Mouse (Mus musculus) 3134 (cell line): ENCODE data around the gene Atp5g1.
"Not testable (repeated sequence)": the region's sequence is repeated elsewhere in the genome, so short reads cannot be mapped to it uniquely, and the experiment has no call there.

Experiments used
- DNase-seq: peaks from one replicate; pipeline ENCODE4 v3.0.0-alpha.2; 2011; ENCODE audit warnings: low spot score; ENCODE audit not compliant: insufficient read length; ENCODE audit errors: extremely low read depth

Gene Atp5g1

GRCm38 (mm10) chr11:96075509-96076220 lies at the start of gene Atp5g1:
Gene Atp5g1, minus strand, starts transcription at chr11:96075670.
- DNase-seq: peak; percentile 97

- peak; percentile 77 for DNase-seq
These were observed 48.8 kb upstream of the Atp5g1 start for GRCm38 (mm10) chr11:96124052-96124914.

DNA sequence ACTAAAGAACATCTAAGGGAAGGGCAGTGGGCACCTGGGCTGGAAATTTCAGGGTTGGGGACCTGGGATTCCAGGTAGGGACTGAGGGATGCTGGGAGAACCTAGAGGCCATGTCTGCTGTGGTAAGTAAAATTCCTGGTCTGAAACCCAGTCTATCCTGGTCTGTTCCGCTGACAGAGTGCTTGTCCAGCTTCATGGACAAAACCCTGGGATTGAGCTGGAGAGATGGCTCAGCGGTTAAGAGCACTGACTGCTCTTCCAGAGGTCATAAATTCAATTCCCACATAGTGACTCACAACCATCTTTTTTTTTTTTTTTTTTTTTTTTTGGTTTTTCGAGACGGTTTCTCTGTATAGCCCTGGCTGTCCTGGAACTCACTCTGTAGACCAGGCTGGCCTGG lies 47.3 kb upstream of the Atp5g1 start:
- peak; percentile 57 for DNase-seq

DNA sequence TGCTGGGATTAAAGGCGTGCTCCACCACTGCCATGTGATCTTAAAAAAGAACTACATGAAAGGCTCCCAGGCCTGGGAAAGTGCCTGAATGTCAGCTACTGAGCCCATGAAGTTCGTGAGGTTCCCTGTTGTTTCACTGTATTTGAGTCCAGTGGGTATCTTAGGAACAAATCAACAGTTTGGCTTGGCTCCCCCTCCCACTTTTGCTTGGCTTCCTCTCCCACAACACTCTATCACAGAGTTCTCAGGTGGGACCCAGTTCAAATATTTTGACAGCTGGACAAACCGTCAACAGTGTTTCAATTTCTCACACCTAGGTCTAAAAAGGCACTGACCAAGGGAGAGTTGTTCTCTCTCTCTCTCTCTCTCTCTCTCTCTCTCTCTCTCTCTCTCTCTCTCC lies 43.9 kb upstream of the Atp5g1 start:
- DNase-seq: no peak

GRCm38 (mm10) chr11:96116925-96117324 lies 41.5 kb upstream of the Atp5g1 start:
- DNase-seq: not testable (repeated sequence)

DNA sequence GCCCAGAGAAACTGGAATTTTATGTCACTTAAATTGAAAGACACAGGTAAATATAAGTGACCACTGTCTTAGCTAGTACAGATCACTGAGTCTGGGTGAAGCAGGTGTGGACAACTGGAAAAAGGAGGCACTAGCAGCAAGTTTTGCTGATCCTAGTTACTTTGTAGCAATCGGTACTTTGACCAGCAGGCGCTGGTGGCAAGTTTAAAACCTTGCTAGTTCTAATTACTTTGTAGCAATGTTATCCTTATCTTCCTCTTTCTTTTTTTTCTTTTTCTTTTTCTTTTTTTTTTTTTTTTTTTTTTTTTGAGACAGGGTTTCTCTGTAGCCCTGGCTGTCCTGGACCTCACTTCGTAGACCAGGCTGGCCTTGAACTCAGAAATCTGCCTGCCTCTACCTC lies 40.6 kb upstream of the Atp5g1 start:
- DNase-seq: no peak

GRCm38 (mm10) chr11:96115416-96115815 lies 39.9 kb upstream of the Atp5g1 start:
- DNase-seq: no peak

- DNase-seq: peak; percentile 61
These were observed 38.6 kb upstream of the Atp5g1 start for GRCm38 (mm10) chr11:96114077-96114476.

DNA sequence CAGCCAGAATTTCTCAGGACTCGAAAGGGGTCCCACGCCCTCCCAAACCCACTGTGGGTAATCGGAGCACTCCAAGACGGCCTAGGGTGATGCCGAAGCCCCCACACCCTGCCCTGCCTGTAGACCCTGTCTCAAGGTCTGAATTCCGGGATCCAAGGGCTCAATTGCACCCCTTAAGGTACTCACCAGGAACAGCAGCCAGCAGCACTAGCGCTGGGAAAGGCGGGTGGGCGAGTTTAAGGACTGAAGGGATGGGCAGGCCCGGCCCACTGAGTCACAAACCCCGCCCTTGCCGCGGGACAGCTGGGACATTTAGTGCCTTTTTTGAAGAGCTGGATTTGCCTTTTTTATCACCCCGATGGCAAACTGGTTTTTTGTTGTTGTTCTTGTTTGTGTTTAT lies 36.3 kb upstream of the Atp5g1 start, which contains the start of gene Calcoco2:
Calcoco2 (minus strand) TSS at position 214 of the 400 bp plus-strand sequence.
- DNase-seq: peak; percentile 31

DNA sequence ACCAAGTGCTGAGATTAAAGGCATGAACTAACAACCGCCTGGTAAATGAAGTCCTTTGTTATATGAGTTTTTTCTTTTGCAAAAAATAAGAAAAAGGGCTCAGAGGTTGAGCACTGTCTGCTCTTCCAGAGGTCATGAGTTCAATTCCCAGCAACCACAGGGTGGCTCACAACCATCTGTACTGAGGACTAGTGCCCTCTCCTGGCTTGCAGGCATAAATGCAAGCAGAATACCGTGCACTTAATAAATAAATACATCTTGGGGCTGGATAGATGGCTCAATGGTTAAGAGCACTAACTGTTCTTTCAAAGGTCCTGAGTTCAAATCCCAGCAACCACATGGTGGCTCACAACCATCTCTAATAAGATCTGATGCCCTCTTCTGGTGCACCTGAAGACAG lies 35.5 kb upstream of the Atp5g1 start:
- DNase-seq: not testable (repeated sequence)

GRCm38 (mm10) chr11:96108376-96108775 lies 32.9 kb upstream of the Atp5g1 start:
- no peak for DNase-seq

GRCm38 (mm10) chr11:96093361-96093760 lies 17.9 kb upstream of the Atp5g1 start:
- DNase-seq: peak; percentile 23

DNA sequence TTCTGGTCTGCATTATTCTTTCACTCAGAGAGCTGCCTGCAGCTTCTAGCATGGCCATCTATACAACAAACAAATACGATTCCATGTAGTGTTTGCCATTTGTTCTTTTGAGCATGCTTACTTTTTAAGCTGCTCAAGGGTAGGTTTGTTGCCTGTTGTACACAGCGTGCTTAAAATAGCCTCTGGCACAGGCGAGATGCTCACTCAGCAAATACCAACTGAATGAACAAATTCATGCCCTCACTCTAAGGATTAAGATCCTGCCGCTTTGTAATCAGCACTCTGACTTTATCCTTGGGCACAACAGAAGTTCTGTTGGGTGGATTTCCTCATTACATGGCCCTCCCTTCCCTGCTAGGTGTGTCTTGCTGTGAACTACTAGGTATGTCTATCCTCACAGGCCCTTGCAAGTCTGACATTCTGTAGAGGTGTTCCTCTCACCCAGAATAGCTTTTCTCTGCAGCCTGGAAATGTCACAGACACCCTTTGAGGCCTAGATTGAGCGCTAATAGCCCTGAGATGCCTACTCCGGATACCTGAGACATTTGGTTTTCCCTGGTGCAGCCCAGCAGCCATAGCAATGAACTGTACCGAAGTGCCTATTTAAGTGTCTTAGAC lies 17.3 kb upstream of the Atp5g1 start:
- DNase-seq: no peak

DNA sequence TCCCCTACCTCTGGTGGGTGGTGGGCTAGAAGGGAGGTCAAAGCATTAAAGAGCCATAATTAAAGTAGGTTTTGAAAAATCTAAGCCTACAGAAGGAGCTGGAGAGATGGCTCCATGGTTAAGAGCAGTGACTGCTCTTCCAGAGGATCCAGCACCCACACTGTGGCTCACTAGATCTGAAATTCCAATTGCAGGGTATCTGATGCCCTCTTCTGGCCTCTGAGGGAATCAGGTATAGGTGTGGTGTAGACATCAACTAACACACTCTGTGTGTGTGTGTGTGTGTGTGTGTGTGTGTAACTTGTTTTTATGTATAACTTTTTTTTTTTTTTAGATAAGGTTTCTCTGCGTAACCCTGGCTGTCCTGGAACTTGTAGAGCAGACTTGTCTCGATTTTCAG lies 15.6 kb upstream of the Atp5g1 start:
- peak; percentile 19 for DNase-seq

DNA sequence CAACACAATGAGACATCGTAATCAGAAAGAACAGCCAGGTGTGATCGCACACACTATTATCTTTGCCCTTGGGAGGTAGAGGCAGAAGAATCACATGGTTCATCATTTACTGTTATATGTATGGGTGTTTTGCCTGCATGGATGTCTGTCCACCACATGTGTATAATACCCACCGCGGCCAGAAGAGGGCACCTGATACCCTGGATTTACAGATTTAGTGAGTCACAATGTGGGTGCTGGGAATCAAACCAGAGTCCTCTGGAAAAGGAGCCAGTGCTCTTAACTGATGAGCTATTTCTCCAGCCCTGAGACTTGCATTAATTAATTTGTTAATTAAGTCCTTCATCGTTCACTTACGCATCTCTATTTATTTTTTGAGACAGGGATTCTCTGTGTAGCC lies 12.5 kb upstream of the Atp5g1 start:
- no peak for DNase-seq

GRCm38 (mm10) chr11:96082682-96083081 lies 7.2 kb upstream of the Atp5g1 start:
- DNase-seq: no peak

GRCm38 (mm10) chr11:96080736-96081135 lies 5.3 kb upstream of the Atp5g1 start:
- DNase-seq: no peak

- no peak for DNase-seq
These were observed 993 bp upstream of the Atp5g1 start for GRCm38 (mm10) chr11:96076221-96077105.

- DNase-seq: no peak
These were observed 327 bp downstream of the Atp5g1 start for GRCm38 (mm10) chr11:96075177-96075508.

- DNase-seq: no peak
These were observed 906 bp downstream of the Atp5g1 start for GRCm38 (mm10) chr11:96074351-96075176.
